Comparison of ENCODE assay signal across 8 mouse cellular contexts in the genomic region with DNA sequence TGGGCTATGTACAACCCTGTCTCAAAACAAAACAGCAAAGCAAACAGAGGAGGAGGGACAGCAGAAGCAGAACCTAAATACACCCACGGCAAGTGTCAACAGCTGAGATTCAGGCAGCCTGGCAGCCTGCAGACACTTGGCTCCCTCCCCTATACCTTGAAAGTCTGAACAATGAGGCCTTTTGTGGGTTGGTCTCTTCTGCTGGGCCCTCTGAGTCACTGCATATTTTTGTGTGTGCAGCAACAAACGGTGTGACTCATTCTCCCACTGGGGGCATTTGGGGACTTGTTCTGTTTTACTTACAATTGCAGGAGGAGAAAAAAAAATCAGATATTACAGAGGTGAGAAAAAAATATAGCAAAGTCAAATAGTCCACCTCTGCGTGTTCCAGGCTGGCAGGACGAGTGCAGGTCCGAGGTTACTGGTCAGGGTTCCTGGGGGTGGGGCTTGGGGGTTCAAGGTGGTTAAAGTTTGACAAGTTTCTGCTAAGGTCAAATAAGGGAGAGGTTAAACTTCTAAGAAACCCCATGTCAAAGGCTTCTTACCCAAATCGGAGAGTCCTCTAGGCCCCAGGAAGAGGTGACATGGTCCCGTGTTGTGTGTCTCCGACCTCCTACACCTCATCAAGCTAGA.
DNase-seq lines count a peak whose midpoint lies in the region; ATAC-seq and TF ChIP-seq lines count a peak whose summit lies in the region.

No protein-coding gene starts in this region.

- H3K27ac ChIP-seq in forebrain, embryonic 14.5 days (ENCODE audit: low read depth, low read length): no peak overlapping the region; the same call in 1 of the 2 replicates
- H3K27ac ChIP-seq in forebrain, embryonic 10.5 days: no peak overlapping the region
- H3K27ac ChIP-seq in lung, embryonic 14.5 days (ENCODE audit: low read depth): no peak overlapping the region
- no peak overlapping the region for H3K27ac ChIP-seq in hindbrain, embryonic 13.5 days

- TF ChIP-seq CTCF in lung, embryonic 14.5 days (IDR thresholded peaks at IDR 0.05; ENCODE audit: low read depth): no peak

- H3K4me2 ChIP-seq in forebrain, embryonic 14.5 days (ENCODE audit: low read length): no peak overlapping the region
- no peak overlapping the region for H3K4me2 ChIP-seq in lung, embryonic 14.5 days
- no peak overlapping the region for H3K4me2 ChIP-seq in hindbrain, embryonic 13.5 days

- peaks cover 14% of the 10 kb centered on the region for H3K4me1 ChIP-seq in forebrain, embryonic 14.5 days (ENCODE audit: control insufficient read depth, insufficient read depth, low read length)
- peaks cover 27% of the 10 kb centered on the region for H3K4me1 ChIP-seq in forebrain, embryonic 10.5 days
- H3K4me1 ChIP-seq in lung, embryonic 14.5 days (ENCODE audit: insufficient read depth): no peaks in the 10 kb centered on the region
- H3K4me1 ChIP-seq in hindbrain, embryonic 13.5 days (replicated peaks): peaks cover 33% of the 10 kb centered on the region

- peak; percentile 33 for DNase-seq in forebrain, embryonic 14.5 days (ENCODE audit: low spot score)
- no peak for DNase-seq in forebrain, embryonic 10.5 days (ENCODE audit: extremely low spot score, low spot score)
- DNase-seq in lung, embryonic 14.5 days: peak; percentile 47
- no peak for DNase-seq in lung, postnatal 4 days
- peak; percentile 55 to 63 for DNase-seq in frontal cortex, postnatal 36 days (ENCODE audit: low spot score in 2 of 2)
- DNase-seq in right cerebral cortex, postnatal 25 days: peak; percentile 51
- DNase-seq in ovary, postnatal 36 days (ENCODE audit: low spot score): no peak

- no peak overlapping the region for H3K9ac ChIP-seq in forebrain, embryonic 14.5 days (ENCODE audit: low read length)
- H3K9ac ChIP-seq in lung, embryonic 14.5 days: no peak overlapping the region
- no peak overlapping the region for H3K9ac ChIP-seq in hindbrain, embryonic 13.5 days

- 0 out of 2 replicates have a peak, but pooled peaks have one; percentile 3 for ATAC-seq in forebrain, embryonic 14.5 days
- peak; percentile 44 for ATAC-seq in lung, embryonic 14.5 days (ENCODE audit: insufficient read depth)
- no peak for ATAC-seq in hindbrain, embryonic 13.5 days (ENCODE audit: low FRiP score)

- no peaks in the 10 kb centered on the region for H3K36me3 ChIP-seq in forebrain, embryonic 14.5 days (ENCODE audit: control insufficient read depth, insufficient read depth, low read length)
- H3K36me3 ChIP-seq in forebrain, embryonic 10.5 days (replicated peaks): no peaks in the 10 kb centered on the region
- H3K36me3 ChIP-seq in lung, embryonic 14.5 days (ENCODE audit: insufficient read depth): no peaks in the 10 kb centered on the region
- H3K36me3 ChIP-seq in hindbrain, embryonic 13.5 days: no peaks in the 10 kb centered on the region

- no peaks in the 10 kb centered on the region for H3K27me3 ChIP-seq in forebrain, embryonic 14.5 days (replicated peaks; ENCODE audit: control insufficient read depth, insufficient read depth, low read length)
- peaks cover 7% of the 10 kb centered on the region; the same call in 1 of the 2 replicates for H3K27me3 ChIP-seq in forebrain, embryonic 10.5 days (ENCODE audit: poor library complexity, severe bottlenecking)
- no peaks in the 10 kb centered on the region for H3K27me3 ChIP-seq in lung, embryonic 14.5 days (ENCODE audit: insufficient read depth, low read length)
- 0 out of 2 replicates have a peak, but pooled peaks cover 10% of the 10 kb centered on the region for H3K27me3 ChIP-seq in hindbrain, embryonic 13.5 days

- no peaks in the 10 kb centered on the region for H3K9me3 ChIP-seq in forebrain, embryonic 14.5 days (replicated peaks; ENCODE audit: control insufficient read depth, low read length)
- H3K9me3 ChIP-seq in forebrain, embryonic 10.5 days: no peaks in the 10 kb centered on the region
- no peaks in the 10 kb centered on the region for H3K9me3 ChIP-seq in lung, embryonic 14.5 days (ENCODE audit: low read depth, low read length)
- no peaks in the 10 kb centered on the region for H3K9me3 ChIP-seq in hindbrain, embryonic 13.5 days

- 68% methylated on average over 8 of the region's 8 CpGs for WGBS in forebrain, embryonic 14.5 days
- WGBS in forebrain, embryonic 10.5 days: 84% methylated on average over 8 of the region's 8 CpGs
- WGBS in lung, embryonic 14.5 days: 50% methylated on average over 8 of the region's 8 CpGs
- 71% methylated on average over 8 of the region's 8 CpGs for WGBS in hindbrain, embryonic 13.5 days

- no peak overlapping the region for H3K4me3 ChIP-seq in forebrain, embryonic 14.5 days (ENCODE audit: low read depth, low read length)
- no peak overlapping the region for H3K4me3 ChIP-seq in forebrain, embryonic 10.5 days
- H3K4me3 ChIP-seq in lung, embryonic 14.5 days (ENCODE audit: low read depth, low read length): no peak overlapping the region
- H3K4me3 ChIP-seq in hindbrain, embryonic 13.5 days: no peak overlapping the region

Comparison
In these comparisons a context has a peak if more than half of its experiments do, and no peak if none do; other contexts are left out.
1. DNase-seq: peak in forebrain, embryonic 14.5 days (single experiment), lung, embryonic 14.5 days (single experiment), frontal cortex, postnatal 36 days (2 of 2) and right cerebral cortex, postnatal 25 days (single experiment); none in forebrain, embryonic 10.5 days (single experiment), lung, postnatal 4 days (0 of 2) and ovary, postnatal 36 days (single experiment).